Mouse (Mus musculus) cerebellum, postnatal 25 days (tissue): ENCODE data around the gene Adam23.
A peak's percentile ranks its signal among the peaks of the same experiment; 100 is the strongest.

Source experiments
- DNase-seq, 2 experiments: peaks; one replicate each; pipeline ENCODE4 v3.0.0; 2021; ENCODE audit warnings: mixed read lengths in 2 of 2

Gene Adam23

DNA sequence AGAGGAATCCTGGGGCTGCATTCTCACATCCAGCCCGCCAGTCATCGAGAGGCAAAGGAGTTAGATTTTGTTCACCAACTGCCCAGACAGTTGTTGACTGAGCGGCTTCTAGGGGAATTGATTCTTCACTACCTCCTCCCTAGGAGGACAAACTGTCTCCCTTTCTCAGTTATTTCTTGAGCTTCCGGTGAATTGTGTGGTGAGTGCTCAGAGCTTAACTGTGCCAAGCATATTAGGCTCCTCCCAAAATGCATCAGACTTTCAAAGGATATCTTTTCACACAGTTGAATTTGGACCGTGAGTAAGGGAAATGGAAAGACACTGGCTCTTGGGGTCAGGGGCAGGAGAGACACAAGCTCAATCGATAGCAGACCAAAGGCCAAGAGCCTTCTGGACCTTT lies 39.0 kb downstream of the Adam23 start:
- DNase-seq = no peak

DNA sequence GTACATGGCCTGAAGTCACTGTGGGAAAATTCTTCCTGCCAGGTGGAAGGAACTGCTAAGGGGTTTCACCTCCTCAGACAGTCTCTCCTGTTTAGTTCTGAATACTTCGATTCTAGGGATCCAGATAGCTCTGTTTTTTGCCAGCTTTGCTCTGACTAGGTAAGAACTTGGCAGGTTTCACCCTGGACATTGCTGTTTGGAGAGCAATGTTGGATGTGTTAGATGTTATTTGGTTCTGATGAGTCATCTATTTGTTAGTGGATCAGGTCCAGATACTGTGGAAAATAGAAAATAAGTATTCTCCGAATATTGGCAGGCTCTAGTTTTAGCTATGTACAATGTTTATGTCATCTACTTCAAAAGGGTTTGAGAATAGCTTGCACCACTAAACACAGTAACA lies 41.0 kb downstream of the Adam23 start:
- no peak for DNase-seq

DNA sequence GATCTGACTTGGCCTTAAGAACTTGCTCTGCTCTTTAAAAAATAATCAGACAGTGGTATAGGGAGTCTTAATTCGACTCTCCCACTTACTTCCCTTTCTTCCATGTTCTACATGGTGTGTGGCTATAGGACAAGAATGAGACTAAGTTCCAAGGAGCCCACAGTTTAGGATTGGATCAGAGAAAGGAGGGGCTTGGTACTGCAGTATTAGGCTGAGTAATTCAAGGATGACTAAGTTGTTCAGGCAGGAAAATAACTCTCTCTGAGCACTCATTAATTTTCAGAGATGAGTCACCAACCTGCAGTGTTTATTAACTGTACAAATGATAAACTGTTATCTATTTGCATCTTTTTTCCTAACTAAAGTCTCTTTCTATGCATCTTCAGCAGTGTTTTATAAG lies 45.3 kb downstream of the Adam23 start:
- no peak for DNase-seq

DNA sequence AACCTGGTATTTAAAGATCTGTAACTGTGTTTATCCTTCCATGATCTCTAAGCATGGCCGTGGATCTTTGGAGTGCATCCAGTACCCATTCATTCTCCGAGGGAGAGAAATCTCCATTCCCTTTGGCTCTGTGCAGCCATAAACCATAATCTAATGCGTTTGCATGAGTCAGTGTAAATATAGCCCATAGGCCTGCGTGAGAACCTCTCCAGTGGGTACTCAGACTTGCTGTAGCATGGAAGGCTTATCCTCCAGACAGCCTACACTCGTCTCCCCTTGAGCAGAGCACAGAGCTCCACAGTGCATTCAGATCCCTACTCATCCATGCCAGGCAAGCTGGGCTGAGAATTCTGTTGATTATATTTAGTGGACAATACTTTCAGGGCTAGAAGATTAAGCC lies 47.6 kb downstream of the Adam23 start:
- peak in 1 of 2 experiments; percentile 18 for DNase-seq

DNA sequence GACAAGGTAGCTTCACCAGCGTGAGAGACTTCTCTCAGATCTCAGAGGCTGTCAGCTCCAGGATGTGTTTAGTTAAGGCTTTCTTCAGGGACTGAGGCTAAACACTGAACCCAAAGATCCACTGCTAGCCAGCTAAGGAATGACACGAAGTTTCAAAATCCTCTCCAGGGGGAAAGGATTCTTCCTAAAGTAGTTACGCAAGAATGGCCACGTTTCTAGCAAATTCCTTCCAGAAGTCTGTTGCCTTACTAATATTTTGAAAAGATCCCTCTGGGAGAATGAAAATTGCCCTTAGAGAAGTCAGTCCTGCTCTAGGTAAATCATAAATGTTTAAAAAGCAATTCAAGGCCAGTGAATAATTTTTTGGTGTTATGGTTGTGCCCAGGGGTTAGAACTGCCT lies 61.7 kb downstream of the Adam23 start:
- no peak for DNase-seq

DNA sequence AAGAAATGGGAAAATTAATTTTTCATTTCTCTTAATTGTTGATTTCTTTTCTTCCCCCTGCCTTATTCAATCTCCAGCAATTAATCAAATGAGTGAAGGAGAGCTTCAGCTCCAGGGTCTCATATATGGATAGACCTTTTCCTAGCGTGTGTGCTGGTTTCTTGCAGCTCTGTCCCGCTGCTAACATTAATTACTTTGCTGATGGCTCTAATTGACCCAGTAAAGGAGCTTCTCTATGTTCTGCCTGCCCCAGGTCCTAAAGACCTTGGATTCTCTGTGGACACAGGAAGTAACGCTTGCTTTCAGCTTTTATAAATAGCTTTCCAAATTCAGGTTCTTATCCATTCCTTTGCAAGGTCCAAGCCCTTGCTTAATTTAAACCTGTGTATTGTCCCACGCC lies 63.1 kb downstream of the Adam23 start:
- no peak for DNase-seq

DNA sequence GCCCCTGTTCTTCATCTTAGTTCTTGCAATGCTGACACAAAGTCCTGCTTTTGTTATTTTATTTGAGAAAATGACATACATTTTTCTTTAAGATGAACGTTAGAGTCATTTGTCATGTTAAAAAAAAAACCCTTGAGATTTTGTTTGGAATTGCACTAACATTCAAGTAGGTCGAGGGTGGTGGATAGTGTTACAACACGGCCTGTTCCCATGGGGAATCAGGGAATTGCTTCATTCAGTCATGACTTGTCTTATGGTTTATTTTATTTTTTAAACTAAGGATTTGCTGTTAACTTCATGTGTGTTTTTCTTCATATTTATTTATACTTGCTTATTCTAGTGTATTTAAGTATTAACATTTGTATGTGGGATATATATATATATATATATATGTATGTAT lies 65.7 kb downstream of the Adam23 start:
- no peak for DNase-seq

DNA sequence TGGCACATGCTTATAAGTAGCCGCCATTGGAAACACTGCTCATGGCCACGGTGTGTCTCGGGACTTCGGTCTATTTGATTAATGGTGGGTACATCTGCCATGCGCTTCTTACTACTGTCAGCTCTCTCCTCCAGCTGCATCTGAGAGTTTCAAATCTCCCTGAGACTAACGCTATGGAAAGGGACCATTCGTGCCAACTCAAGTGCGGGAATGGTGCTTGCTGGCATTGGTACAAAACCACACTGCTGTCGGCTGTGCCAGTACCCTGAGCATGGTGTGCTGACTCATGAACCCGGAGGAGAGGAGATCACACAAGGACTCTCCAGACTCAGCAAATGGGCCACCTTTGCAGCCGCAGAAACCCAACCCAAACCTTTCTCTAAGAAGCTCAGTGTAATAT lies 72.1 kb downstream of the Adam23 start:
- peak; percentile 43 to 59 for DNase-seq

DNA sequence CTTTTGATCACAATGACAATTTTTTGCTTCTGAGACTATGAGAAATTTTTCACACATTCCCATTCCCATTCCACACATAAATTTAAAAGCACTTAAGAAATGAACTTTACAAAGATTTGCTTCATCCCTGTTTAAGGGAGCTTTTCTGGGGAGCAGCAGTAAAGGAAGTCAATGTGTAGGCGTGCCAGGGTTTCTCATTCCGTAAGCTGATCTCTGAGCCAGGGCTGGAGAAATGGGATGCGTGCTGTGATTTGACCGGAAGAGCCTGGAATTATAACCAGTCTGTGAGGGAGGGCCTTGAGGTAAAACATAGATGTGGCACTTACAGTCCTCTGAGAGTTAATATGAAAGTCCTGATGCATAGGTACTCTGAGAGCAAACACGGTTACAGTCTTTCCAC lies 73.1 kb downstream of the Adam23 start:
- no peak for DNase-seq

DNA sequence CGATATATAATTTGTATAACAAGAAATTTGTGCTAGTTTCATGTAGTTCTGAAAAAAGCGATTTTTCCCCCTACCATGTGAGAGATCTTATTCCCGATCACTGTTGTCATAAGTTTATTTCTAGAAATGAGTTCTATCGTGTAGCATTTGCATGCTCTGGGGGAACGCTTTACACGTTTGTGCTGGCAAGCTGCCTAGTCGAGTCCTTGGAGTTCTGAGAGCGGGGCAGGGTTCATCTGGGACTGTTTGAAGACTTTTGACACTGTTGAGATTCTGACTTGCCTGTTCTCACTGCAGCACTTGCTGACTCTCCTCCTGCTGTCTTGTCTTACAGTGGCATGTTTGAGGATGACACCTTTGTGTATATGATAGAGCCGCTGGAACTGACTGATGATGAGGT lies 84.2 kb downstream of the Adam23 start:
- DNase-seq = no peak

DNA sequence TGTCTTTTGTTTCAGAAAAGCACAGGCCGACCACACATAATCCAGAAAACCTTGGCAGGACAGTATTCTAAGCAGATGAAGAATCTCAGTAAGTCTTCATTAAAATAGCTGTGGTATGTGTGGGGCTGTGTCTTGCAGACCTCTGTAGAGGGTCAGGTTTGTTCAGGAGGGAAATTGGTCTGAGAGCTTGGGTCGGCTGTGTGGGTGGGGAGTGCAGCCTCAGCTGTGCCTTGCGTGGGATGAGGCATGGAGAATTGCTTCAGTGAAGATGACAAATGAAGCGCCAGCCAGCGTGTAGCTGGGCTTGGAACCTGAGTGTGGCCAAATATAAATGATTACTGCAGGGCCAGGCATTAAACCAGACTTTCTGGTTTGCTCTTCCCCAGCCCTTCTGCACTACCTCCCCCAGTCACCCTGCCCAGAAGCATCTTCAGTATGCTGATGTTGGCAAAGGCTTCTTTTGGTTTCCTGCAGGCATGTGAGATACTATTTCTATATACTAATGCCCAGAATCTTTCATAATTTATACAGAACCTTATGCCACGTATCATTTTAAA lies 88.7 kb downstream of the Adam23 start:
- peak in 1 of 2 experiments; percentile 24 for DNase-seq

DNA sequence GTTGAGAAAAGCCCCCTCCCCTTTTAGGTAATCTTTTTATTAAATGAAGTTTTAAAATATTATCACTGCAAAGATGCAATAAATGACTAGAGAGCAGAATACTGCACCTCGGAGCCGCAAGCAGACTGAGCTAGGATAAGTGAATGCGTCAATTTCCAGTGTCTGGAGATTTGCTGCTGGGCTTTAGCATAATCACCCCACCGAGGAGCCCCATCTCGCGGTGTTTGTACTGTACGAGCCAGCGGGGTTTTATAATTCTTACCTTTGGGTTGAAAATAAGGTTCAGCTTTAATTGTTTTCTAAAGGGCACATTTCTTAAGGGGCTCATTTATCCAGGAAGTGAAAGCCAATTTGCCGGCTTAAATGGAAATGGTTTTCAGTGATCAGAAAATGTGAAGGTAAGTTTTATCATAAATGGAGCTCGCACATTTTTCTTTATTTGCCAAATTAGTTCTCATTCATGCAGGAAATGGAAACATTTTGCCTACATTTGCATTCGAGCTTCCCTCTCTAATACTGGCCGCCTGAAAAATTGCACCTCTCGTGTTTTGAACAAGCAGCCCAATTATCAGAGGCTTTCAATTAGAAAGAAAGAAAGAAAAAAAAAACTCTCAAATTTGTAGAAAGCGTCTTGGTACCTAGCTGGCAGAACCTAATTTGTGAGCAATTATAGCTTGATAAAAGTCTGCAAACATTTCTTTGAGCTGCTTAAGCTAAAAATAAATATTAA lies 94.4 kb downstream of the Adam23 start:
- DNase-seq = no peak

DNA sequence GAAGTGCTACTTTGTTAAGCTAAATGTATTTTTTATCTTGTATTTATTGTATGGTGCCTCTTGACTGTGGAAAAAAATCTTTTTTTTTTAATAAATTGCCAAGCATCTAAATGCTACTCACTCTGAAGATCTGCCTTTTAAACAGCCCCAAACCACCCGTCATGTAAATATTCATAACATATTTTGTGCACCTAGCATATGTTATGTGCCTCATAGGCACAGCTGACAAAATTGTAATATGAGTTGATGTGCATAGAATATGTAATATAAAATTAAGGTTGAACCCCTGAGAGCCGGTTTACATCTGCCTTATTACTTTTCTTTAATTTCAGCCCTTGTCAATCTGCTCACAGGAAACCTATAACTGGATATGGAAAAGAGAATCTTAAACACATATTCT lies 98.4 kb downstream of the Adam23 start:
- no peak for DNase-seq

DNA sequence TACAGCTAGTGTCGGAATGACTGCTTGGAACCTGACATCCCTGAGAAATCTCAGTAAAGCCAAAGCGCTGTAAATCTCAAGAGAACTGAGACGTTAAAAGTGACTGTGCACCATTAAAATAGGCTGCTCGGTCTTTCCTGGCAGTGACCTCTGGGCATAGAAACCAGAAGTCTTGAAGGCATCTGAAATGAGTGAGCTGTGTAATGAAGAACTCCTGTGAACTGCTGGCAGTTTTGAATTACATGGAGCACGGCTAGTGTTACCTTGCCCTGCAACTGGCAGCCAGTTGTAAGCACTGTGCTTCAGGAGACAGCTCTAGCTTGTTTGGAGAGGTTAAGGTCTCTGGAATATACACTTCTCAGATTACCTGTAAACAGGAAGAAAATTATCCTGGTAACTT lies 107.3 kb downstream of the Adam23 start:
- no peak for DNase-seq

DNA sequence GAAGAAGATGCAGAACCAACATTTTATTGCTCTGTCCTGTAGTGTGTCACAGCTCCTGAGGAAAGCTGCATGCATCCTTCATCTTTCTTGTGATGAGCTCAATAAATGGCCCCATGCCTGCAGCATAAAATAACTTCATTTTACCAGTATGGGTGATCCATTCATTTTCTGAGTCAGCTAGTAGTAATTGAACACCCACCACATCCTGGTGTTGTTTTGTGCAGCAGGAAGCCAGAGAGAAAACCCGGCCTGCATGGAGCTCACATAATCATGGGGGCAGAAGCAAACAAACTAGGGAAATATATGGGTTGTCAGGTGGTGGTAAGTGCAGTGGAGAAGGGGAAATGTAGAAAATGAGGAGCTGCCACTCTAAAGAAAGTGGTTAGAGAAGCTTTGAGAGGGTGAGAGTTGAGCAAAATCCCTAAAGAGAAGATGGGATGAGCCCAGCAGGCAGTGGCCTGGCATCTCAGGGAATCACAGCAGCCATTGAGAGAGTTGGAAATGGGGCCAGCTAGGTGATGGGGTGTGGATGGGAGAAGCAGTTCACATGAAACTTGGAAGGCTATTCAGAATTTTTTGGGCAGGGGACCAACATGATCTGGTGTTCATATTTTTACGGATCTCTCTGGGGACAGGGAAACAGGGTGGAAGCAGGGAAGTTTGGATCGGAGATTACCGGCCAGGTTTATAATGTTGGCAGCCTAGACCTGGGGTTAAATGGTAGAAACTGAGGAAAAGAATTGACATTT lies 116.3 kb downstream of the Adam23 start:
- peak in 1 of 2 experiments; percentile 38 for DNase-seq

DNA sequence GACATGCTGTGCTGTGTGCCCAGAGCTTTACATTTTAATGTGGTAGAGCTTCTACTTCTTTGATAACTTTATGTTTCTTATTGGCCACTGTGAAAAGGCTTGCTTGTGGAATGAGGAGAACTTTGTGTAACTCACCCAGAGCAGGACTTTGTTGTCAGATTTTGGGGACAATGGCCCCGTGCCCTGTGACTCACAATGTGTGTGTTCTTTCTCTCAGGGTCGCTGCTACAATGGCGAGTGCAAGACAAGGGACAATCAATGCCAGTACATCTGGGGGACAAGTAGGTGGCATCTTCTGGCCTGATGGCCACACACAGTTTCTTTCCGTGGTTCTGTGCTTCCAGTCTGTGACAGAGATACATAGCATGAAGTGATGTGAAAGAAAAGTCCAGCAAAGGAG lies 118.2 kb downstream of the Adam23 start:
- no peak for DNase-seq

DNA sequence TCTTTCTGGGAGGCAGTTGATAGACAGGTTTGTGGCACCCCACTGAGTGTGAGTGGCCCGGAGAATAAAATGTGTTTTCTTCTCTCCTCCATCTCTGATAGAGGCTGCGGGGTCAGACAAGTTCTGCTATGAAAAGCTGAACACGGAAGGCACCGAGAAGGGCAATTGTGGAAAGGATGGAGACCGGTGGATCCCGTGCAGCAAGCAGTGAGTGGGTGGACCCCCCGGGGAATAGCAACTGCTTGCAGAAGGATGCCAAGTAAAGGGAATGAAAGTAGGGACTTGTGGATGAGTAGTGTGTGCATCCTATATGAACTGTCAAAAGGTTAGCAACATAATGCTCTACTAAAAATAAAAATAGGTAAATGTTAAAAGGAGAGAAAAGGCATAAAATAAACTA lies 120.8 kb downstream of the Adam23 start:
- DNase-seq = peak; percentile 75 to 82

DNA sequence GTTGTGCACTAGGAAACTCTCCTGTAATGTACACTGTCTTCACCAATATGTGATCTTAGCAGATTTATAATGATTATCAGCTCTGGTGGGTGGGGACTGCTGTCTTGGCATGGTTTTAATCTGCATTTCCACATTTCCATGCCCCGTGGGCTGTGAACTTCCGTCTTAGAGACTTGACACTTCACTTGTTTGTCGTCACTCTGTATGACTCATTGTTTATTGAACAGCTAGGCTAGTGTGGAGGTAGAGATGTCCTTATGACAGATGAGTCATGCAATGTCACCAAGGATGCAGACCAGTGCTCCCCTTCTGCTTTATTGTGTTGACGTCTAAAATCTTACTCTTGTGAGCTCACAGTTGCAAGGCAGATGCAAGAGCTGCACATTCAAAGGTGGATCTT lies 121.3 kb downstream of the Adam23 start:
- no peak for DNase-seq

DNA sequence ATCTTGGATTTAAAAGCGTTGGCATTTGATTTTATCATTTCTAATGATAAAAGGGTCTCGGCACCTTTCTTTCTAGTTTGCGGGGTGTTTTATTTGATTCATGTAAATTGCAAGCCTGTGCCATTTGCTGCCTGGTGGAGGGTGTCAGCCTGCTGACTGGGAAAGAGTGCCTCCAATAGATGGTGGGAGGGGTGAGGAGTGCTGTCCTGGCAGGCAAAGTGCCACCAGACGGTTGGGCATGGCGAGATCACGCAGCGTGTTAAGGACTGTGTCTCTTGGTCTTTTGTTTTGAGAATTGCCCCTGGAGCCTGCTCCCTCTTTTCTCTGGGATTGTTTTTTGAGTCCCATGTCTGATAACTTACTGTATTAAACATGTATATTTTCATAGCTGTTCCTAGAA lies 126.5 kb downstream of the Adam23 start:
- peak; percentile 77 to 89 for DNase-seq

DNA sequence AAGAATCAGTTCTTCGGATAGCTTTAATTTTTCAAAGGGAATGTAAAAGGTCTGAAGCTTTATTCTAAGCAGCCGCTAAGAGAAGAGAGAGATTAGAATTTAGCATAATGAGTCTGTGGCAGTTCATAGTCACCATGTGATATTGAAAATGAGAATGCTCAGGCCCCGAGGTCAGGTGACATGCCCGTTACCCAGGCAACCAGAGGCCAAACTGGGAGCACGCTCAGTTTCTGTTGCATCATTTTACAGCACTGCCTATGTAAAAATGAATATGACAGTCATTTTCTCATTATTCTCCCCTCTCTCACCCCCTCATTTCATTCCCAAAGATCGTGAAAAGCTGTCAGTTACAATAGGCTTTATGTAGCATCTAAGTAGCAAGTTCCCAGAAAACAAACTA lies 127.7 kb downstream of the Adam23 start:
- no peak for DNase-seq

DNA sequence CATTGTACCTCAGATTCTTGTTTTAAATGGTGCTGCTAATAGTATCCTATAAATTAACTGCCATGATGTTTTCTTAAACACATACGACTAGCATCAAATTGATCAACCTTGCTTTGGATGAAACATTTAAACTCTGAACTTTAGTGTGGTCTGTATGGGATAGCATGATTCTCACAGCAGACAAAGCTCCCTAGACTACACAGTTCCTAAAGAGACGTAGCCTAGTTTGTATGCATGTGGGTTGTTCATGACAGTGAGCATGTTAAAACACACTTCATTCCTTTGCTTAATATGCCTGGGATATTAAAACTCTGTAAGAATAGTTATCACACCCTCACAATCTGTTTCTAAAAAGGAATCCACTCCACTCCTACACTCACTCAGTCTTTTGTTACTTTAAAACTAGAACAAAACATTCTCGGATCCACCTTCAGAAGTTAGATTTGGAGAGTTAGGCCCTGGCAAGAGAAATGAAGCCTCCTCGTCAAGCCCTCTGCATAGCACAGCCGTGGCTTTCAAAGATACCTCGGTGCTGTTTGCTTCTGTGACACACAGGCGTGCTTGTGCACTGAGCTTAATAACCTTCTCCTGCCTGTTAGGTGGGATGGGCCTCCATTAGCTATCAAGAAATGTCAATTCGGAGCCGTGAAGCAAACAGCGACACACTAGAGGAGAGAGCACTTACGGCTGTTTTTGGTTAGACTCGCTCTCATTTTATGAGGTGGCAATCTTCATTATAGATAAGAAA lies 128.3 kb downstream of the Adam23 start:
- no peak for DNase-seq

DNA sequence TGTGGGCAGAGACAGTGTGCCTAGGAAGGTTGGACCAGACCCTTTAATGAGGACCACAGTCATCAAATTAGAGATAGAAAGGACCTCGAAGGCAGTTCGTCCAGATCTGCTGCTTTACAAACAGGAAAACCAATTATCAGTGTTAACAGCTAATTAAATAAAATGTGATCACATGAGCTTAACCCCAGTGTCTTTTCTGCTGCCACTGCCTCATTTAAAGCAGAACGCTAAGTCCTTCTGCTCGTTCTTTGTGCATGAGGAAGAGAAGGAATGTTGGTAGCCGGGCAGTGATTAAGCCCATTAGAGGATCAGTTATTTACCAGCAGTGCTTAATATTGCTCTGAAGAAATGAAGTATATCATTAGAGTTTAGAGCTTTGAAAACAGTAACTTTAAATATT lies 131.1 kb downstream of the Adam23 start:
- no peak for DNase-seq

DNA sequence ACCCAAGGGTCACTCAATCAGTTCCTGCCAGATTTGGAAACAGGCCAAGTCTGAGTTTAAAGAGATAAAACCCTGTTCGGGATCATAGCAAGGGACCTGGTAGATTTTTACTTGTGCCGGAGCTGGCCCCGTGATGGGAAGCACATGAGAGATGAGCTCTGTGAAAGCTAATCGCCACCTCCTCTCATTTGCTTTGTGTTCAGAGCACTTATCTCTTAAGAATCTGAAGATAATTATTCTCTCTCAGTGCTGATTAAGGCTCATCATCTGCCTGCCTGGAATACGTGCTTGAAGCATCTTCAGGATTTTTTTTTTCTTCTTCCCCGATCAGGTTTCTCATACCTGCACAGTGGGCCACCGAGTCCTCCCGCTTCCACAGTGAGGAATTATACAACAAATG lies 133.5 kb downstream of the Adam23 start:
- DNase-seq = no peak

DNA sequence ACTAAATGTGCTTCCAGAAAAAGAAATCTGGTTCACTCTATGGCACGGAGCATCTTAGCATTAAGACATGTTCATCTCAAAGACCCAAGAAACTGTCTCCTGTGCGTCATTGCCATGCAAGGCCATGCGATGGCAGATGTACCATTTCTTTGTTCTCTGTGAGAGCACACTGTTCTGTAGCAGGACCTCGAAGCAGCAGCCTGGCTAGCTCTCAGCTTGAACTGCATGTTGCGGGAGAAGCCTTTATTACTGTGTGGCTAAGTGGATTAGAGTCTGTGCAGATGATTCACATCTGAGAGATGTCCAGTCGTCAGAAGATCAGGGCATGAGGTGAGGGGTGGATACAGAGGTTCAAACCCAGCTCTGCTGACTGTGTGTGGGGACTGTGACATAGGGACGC lies 141.2 kb downstream of the Adam23 start:
- no peak for DNase-seq
